Mouse (Mus musculus) MEL (cell line): ENCODE results near the gene Spag4. TPM values are rescaled to one million over a fixed set of nuclear protein-coding genes. Genes with fewer than 3 reads are reported as not detected.

ENCODE experiments used
- DNase-seq: peaks from one replicate; pipeline ENCODE4 v3.0.0; 2011; ENCODE audit warnings: low read depth, low spot score
- H3K27ac ChIP-seq: 2 replicates; pipeline ENCODE4 v1.5.1; 2012; ENCODE audit warnings: low read depth, mild to moderate bottlenecking, control low read depth, low read length, moderate library complexity; ENCODE audit not compliant: control insufficient read depth
- H3K27me3 ChIP-seq, 2 experiments: fragments of 150-350 bp in 1 of 2; sonication (generic) in 1 of 2; 2 replicates each; pipeline ENCODE4 v1.6.1; 2012; ENCODE audit warnings: low read length in 2 of 2, mild to moderate bottlenecking in 2 of 2, improper control_type of control experiment in 1 of 2, moderate library complexity in 1 of 2; ENCODE audit not compliant: insufficient read depth in 2 of 2, control insufficient read depth in 1 of 2
- H3K36me3 ChIP-seq, 2 experiments: 2 replicates each; pipeline ENCODE4 v1.6.1; 2012 to 2014; ENCODE audit warnings: low read length in 2 of 2, improper control_type of control experiment in 1 of 2, inconsistent platforms in 1 of 2, mild to moderate bottlenecking in 1 of 2; ENCODE audit not compliant: insufficient read depth in 2 of 2, control insufficient read depth in 1 of 2
- H3K4me1 ChIP-seq, 2 experiments: fragments of 150-350 bp in 1 of 2; sonication (generic) in 1 of 2; 2 replicates each; pipeline ENCODE4 v1.6.1; 2012; ENCODE audit warnings: low read length in 2 of 2, improper control_type of control experiment in 1 of 2, mild to moderate bottlenecking in 1 of 2; ENCODE audit not compliant: insufficient read depth in 2 of 2, control insufficient read depth in 1 of 2
- H3K4me3 ChIP-seq, 2 experiments: fragments of 150-350 bp in 1 of 2; sonication (generic) in 1 of 2; 2 replicates each; pipeline ENCODE4 v1.5.1; 2012; ENCODE audit warnings: low read depth in 2 of 2, low read length in 2 of 2, mild to moderate bottlenecking in 2 of 2, moderate library complexity in 2 of 2, control low read depth in 1 of 2, improper control_type of control experiment in 1 of 2; ENCODE audit not compliant: control insufficient read depth in 1 of 2, insufficient read depth in 1 of 2
- H3K79me2 ChIP-seq: 2 replicates; pipeline ENCODE4 v1.6.1; 2012; ENCODE audit warnings: mild to moderate bottlenecking, low read length, moderate library complexity; ENCODE audit not compliant: control insufficient read depth, poor library complexity, insufficient read depth
- H3K9ac ChIP-seq: 2 replicates; pipeline ENCODE4 v1.6.1; 2012; ENCODE audit warnings: low read depth, mild to moderate bottlenecking, control low read depth, low read length, moderate library complexity; ENCODE audit not compliant: control insufficient read depth, poor library complexity, severe bottlenecking
- H3K9me3 ChIP-seq: fragments of 150-350 bp; sonication (generic); replicated peaks from 2 replicates; pipeline ENCODE4 v1.6.1; 2012; ENCODE audit warnings: mild to moderate bottlenecking, low read length, improper control_type of control experiment, moderate library complexity; ENCODE audit not compliant: insufficient read depth
- BHLHE40 ChIP-seq: IDR thresholded peaks from 2 replicates; pipeline ENCODE4 v1.6.1; 2012; ENCODE audit warnings: low read depth, mild to moderate bottlenecking, inconsistent platforms, low read length, improper control_type of control experiment, borderline replicate concordance
- CHD1 ChIP-seq: IDR thresholded peaks from 2 replicates; pipeline ENCODE4 v1.6.1; 2012; ENCODE audit warnings: low read depth, mild to moderate bottlenecking, inconsistent platforms, low read length, improper control_type of control experiment
- CHD2 ChIP-seq: IDR thresholded peaks from 2 replicates; pipeline ENCODE4 v1.6.1; 2011; ENCODE audit warnings: low read length, improper control_type of control experiment
- EP300 ChIP-seq, 2 experiments: IDR thresholded peaks; 2 replicates each; pipeline ENCODE4 v1.6.1; 2011; ENCODE audit warnings: improper control_type of control experiment in 2 of 2, low read length in 2 of 2, low read depth in 1 of 2, mild to moderate bottlenecking in 1 of 2
- GABPA ChIP-seq: IDR thresholded peaks from 2 replicates; pipeline ENCODE4 v1.6.1; 2012; ENCODE audit warnings: low read depth, mild to moderate bottlenecking, inconsistent platforms, low read length, improper control_type of control experiment, moderate library complexity
- GATA1 ChIP-seq: IDR thresholded peaks from 2 replicates; pipeline ENCODE4 v1.6.1; 2011; ENCODE audit warnings: low read depth, low read length, improper control_type of control experiment
- HCFC1 ChIP-seq: IDR thresholded peaks from 2 replicates; pipeline ENCODE4 v1.6.1; 2012; ENCODE audit warnings: low read depth, mild to moderate bottlenecking, inconsistent platforms, low read length, improper control_type of control experiment, moderate library complexity
- JUND ChIP-seq: IDR thresholded peaks from 2 replicates; pipeline ENCODE4 v1.6.1; 2011; ENCODE audit warnings: low read depth, mild to moderate bottlenecking, improper control_type of control experiment, low read length
- KAT2A ChIP-seq: conservative IDR thresholded peaks from 2 replicates; pipeline ENCODE4 v1.6.1; 2012; ENCODE audit warnings: low read depth, low read length, improper control_type of control experiment, inconsistent platforms
- MAFK ChIP-seq: IDR thresholded peaks from 2 replicates; pipeline ENCODE4 v1.6.1; 2011; ENCODE audit warnings: low read depth, mild to moderate bottlenecking, low read length, improper control_type of control experiment, borderline replicate concordance
- MAX ChIP-seq: IDR thresholded peaks from 2 replicates; pipeline ENCODE4 v1.6.1; 2011; ENCODE audit warnings: low read length, improper control_type of control experiment
- MAZ ChIP-seq: IDR thresholded peaks from 2 replicates; pipeline ENCODE4 v1.6.1; 2012; ENCODE audit warnings: low read depth, mild to moderate bottlenecking, inconsistent platforms, low read length, improper control_type of control experiment
- MEF2A ChIP-seq: IDR thresholded peaks from 2 replicates; pipeline ENCODE4 v1.6.1; 2014; ENCODE audit warnings: low read depth, mild to moderate bottlenecking, inconsistent platforms, low read length, improper control_type of control experiment; ENCODE audit not compliant: poor library complexity, insufficient replicate concordance, severe bottlenecking; ENCODE audit errors: extremely low read depth
- MXI1 ChIP-seq: IDR thresholded peaks from 2 replicates; pipeline ENCODE4 v1.6.1; 2011; ENCODE audit warnings: mild to moderate bottlenecking, low read depth, low read length, improper control_type of control experiment
- MYB ChIP-seq: IDR thresholded peaks from 2 replicates; pipeline ENCODE4 v1.6.1; 2011; ENCODE audit warnings: mild to moderate bottlenecking, low read depth, low read length, improper control_type of control experiment
- NELFE ChIP-seq: IDR thresholded peaks from 2 replicates; pipeline ENCODE4 v1.6.1; 2011; ENCODE audit warnings: low read depth, low read length, improper control_type of control experiment
- NRF1 ChIP-seq: IDR thresholded peaks from 2 replicates; pipeline ENCODE4 v1.6.1; 2014; ENCODE audit warnings: low read depth, mild to moderate bottlenecking, inconsistent platforms, low read length, improper control_type of control experiment, moderate library complexity; ENCODE audit not compliant: poor library complexity, insufficient read depth, severe bottlenecking
- POLR2A ChIP-seq, 2 experiments: IDR thresholded peaks; 2 replicates each; pipeline ENCODE4 v1.6.1; 2011 to 2012; ENCODE audit warnings: low read length in 2 of 2, mild to moderate bottlenecking in 2 of 2, control low read depth in 1 of 2, improper control_type of control experiment in 1 of 2, low read depth in 1 of 2, moderate library complexity in 1 of 2; ENCODE audit not compliant: control insufficient read depth in 1 of 2, insufficient read depth in 1 of 2, poor library complexity in 1 of 2
- POLR2AphosphoS2 ChIP-seq: IDR thresholded peaks from 2 replicates; pipeline ENCODE4 v1.6.1; 2011; ENCODE audit warnings: low read length, improper control_type of control experiment
- POLR2AphosphoS5 ChIP-seq: IDR thresholded peaks from 2 replicates; pipeline ENCODE4 v1.6.1; 2012; ENCODE audit warnings: low read depth, borderline replicate concordance, mild to moderate bottlenecking, inconsistent platforms, low read length, moderate library complexity, mixed read lengths
- RCOR1 ChIP-seq: IDR thresholded peaks from 2 replicates; pipeline ENCODE4 v1.6.1; 2012; ENCODE audit warnings: low read depth, mild to moderate bottlenecking, inconsistent platforms, low read length, improper control_type of control experiment
- SIN3A ChIP-seq: IDR thresholded peaks from 2 replicates; pipeline ENCODE4 v1.6.1; 2012; ENCODE audit warnings: low read length, improper control_type of control experiment, inconsistent platforms
- SMC3 ChIP-seq: IDR thresholded peaks from 2 replicates; pipeline ENCODE4 v1.6.1; 2011; ENCODE audit warnings: low read depth, low read length, improper control_type of control experiment
- TAL1 ChIP-seq: IDR thresholded peaks from 2 replicates; pipeline ENCODE4 v1.6.1; 2012; ENCODE audit warnings: mild to moderate bottlenecking, inconsistent platforms, low read length, moderate library complexity, mixed read lengths
- TBP ChIP-seq: IDR thresholded peaks from 2 replicates; pipeline ENCODE4 v1.8.0; 2011; ENCODE audit warnings: low read depth, low read length, improper control_type of control experiment
- TCF12 ChIP-seq: IDR thresholded peaks from 2 replicates; pipeline ENCODE4 v1.6.1; 2014; ENCODE audit warnings: low read depth, mild to moderate bottlenecking, inconsistent platforms, low read length, improper control_type of control experiment, moderate library complexity
- USF2 ChIP-seq, 2 experiments: IDR thresholded peaks; 2 replicates each; pipeline ENCODE4 v1.6.1; 2011 to 2012; ENCODE audit warnings: improper control_type of control experiment in 2 of 2, low read length in 2 of 2, borderline replicate concordance in 1 of 2, inconsistent platforms in 1 of 2, low read depth in 1 of 2, mild to moderate bottlenecking in 1 of 2; ENCODE audit not compliant: insufficient read depth in 1 of 2
- ZC3H11A ChIP-seq: IDR thresholded peaks from 2 replicates; pipeline ENCODE4 v1.6.1; 2012; ENCODE audit warnings: low read depth, mild to moderate bottlenecking, inconsistent platforms, low read length, improper control_type of control experiment
- ZKSCAN1 ChIP-seq: IDR thresholded peaks from 2 replicates; pipeline ENCODE4 v1.6.1; 2012; ENCODE audit warnings: low read depth, mild to moderate bottlenecking, inconsistent platforms, low read length, improper control_type of control experiment, moderate library complexity
- ZNF384 ChIP-seq: IDR thresholded peaks from 2 replicates; pipeline ENCODE4 v1.6.1; 2012; ENCODE audit warnings: low read depth, mild to moderate bottlenecking, inconsistent platforms, low read length, improper control_type of control experiment
- polyA plus RNA-seq, 2 experiments: library from polyadenylated mRNA; stranded (reverse) in 1 of 2; unstranded in 1 of 2; fragments of >175 nt in 1 of 2; fragments of >200 nt in 1 of 2; gene quantifications; 2 replicates each; pipeline versions ENCODE4 v1.2.1 to v1.2.4; 2012; ENCODE audit warnings: low replicate concordance in 2 of 2, low read depth in 1 of 2; ENCODE audit not compliant: insufficient read length in 2 of 2, insufficient read depth in 1 of 2, missing spikeins in 1 of 2
- total RNA-seq: library from RNA; depleted of rRNA; stranded (reverse); fragments of 300-350 nt; gene quantifications from 2 replicates; pipeline ENCODE4 v1.2.3, GENCODE M21; 2012

The Spag4 gene
- total and polyA plus RNA-seq, 3 experiments: 5.5 to 10.9 TPM; not detected in 1

- H3K79me2 ChIP-seq: no peaks in the 10 kb centered on the region
- no peak overlapping the region for H3K27ac ChIP-seq
- H3K36me3 ChIP-seq: peaks cover 2 to 9% of the 10 kb centered on the region in 2 experiments; a peak in 3 of 4 replicates
- no peaks in the 10 kb centered on the region for H3K9me3 ChIP-seq
- no peak overlapping the region for H3K4me3 ChIP-seq
- TF ChIP-seq SMC3 (no peak), MAX (no peak), MXI1 (no peak), TBP (no peak), KAT2A (no peak), JUND (no peak), TAL1 (no peak), GABPA (no peak), GATA1 (no peak), ZC3H11A (no peak), EP300 (IDR thresholded peaks at IDR 0.05; ENCODE audit: low read depth in 1 of 2, low read length in 2 of 2) (no peak), BHLHE40 (no peak), ZKSCAN1 (no peak), MEF2A (no peak), NELFE (no peak), POLR2A (IDR thresholded peaks at IDR 0.05; ENCODE audit: control insufficient read depth in 1 of 2, insufficient read depth in 1 of 2, low read depth in 1 of 2, low read length in 2 of 2, poor library complexity in 1 of 2) (no peak), NRF1 (no peak), MAZ (no peak), POLR2AphosphoS2 (no peak), MYB (no peak)
- H3K27me3 ChIP-seq: no peaks in the 10 kb centered on the region
- DNase-seq: no peak
- no peak overlapping the region for H3K9ac ChIP-seq
- H3K4me1 ChIP-seq: no peaks in the 10 kb centered on the region
Measured at GRCm38 (mm10) chr2:156079674-156080073, 14.7 kb downstream of the Spag4 start.

- Histone ChIP-seq H3K9ac (no peak overlapping the region), H3K9me3 (no peaks in the 10 kb centered on the region), H3K4me3 (no peak overlapping the region), H3K79me2 (no peaks in the 10 kb centered on the region), H3K36me3 (peaks cover 2 to 4% of the 10 kb centered on the region in 2 experiments; a peak in 3 of 4 replicates), H3K27ac (no peak overlapping the region), H3K4me1 (no peaks in the 10 kb centered on the region), H3K27me3 (no peaks in the 10 kb centered on the region)
- TF ChIP-seq SIN3A (no peak), ZNF384 (no peak), MAFK (no peak), POLR2AphosphoS5 (no peak), MEF2A (no peak), HCFC1 (no peak), POLR2A (IDR thresholded peaks at IDR 0.05; ENCODE audit: control insufficient read depth in 1 of 2, insufficient read depth in 1 of 2, low read depth in 1 of 2, low read length in 2 of 2, poor library complexity in 1 of 2) (no peak), RCOR1 (no peak), CHD2 (no peak), BHLHE40 (no peak), GABPA (no peak), CHD1 (no peak), ZC3H11A (no peak), TCF12 (no peak), USF2 (IDR thresholded peaks at IDR 0.05; ENCODE audit: borderline replicate concordance in 1 of 2, insufficient read depth in 1 of 2, low read depth in 1 of 2, low read length in 2 of 2) (no peak), EP300 (IDR thresholded peaks at IDR 0.05; ENCODE audit: low read depth in 1 of 2, low read length in 2 of 2) (no peak), TBP (no peak), GATA1 (no peak), MAZ (no peak)
- DNase-seq: no peak
Measured at GRCm38 (mm10) chr2:156080391-156080790, 15.4 kb downstream of the Spag4 start.
